Mouse (Mus musculus): ENCODE data around the gene Gopc. TPM values are rescaled to one million over a fixed set of nuclear protein-coding genes. Genes with fewer than 3 reads are reported as not detected.
A peak's percentile ranks its signal among the peaks of the same experiment; 100 is the strongest.

Gopc gene
- polyA plus RNA-seq (2014; fragmentation: Nextera tagmentation; extraction: Ambion mirVana), result 10.4 and 19.0 TPM in 2 replicates

GRCm38 (mm10) chr10:52381845-52382591 is at the start of gene Gopc:
Gopc (minus strand) TSS chr10:52382124.
- H3K36me3 ChIP-seq (ENCODE audit: control insufficient read depth, insufficient read depth, low read length), result no peaks in the 10 kb centered on the region
- under 1% methylated on average over 54 of the region's 71 CpGs for WGBS
- peak within 1 kb of the TSS; percentile 91 for H3K27ac ChIP-seq (ENCODE audit: low read depth, low read length)
- ATAC-seq (ENCODE audit: low FRiP score, low TSS enrichment), result peak; percentile 99
- H3K4me3 ChIP-seq (ENCODE audit: low read length), result peak within 1 kb of the TSS; percentile 72
- no peaks in the 10 kb centered on the region for H3K27me3 ChIP-seq (ENCODE audit: control insufficient read depth, insufficient read depth, low read length)
- peak within 1 kb of the TSS; percentile 89 for H3K9ac ChIP-seq (ENCODE audit: low read depth, low read length)
- H3K9me3 ChIP-seq (ENCODE audit: control insufficient read depth, low read length), result no peaks in the 10 kb centered on the region
- peak within 1 kb of the TSS; percentile 69 for H3K4me2 ChIP-seq (replicated peaks; ENCODE audit: low read depth, low read length)
- 0 out of 2 replicates have a peak, but pooled peaks cover 3% of the 10 kb centered on the region for H3K4me1 ChIP-seq (ENCODE audit: control insufficient read depth, insufficient read depth, low read length)

- Histone ChIP-seq H3K27me3 (ENCODE audit: control insufficient read depth, insufficient read depth, low read length) (no peaks in the 10 kb centered on the region), H3K9ac (ENCODE audit: low read depth, low read length) (no peak overlapping the region), H3K4me2 (replicated peaks; ENCODE audit: low read depth, low read length) (no peak overlapping the region), H3K9me3 (ENCODE audit: control insufficient read depth, low read length) (no peaks in the 10 kb centered on the region), H3K27ac (ENCODE audit: low read depth, low read length) (no peak overlapping the region), H3K4me1 (ENCODE audit: control insufficient read depth, insufficient read depth, low read length) (no peaks in the 10 kb centered on the region), H3K4me3 (ENCODE audit: low read length) (no peak overlapping the region), H3K36me3 (ENCODE audit: control insufficient read depth, insufficient read depth, low read length) (peaks cover 38% of the 10 kb centered on the region)
- 87% methylated on average over 1 of the region's 1 CpGs for WGBS
- ATAC-seq (ENCODE audit: low FRiP score, low TSS enrichment), result no peak
Observed at GRCm38 (mm10) chr10:52430953-52431352, 49.0 kb upstream of the Gopc start.

- Histone ChIP-seq H3K27me3 (ENCODE audit: control insufficient read depth, insufficient read depth, low read length) (no peaks in the 10 kb centered on the region), H3K4me1 (ENCODE audit: control insufficient read depth, insufficient read depth, low read length) (no peaks in the 10 kb centered on the region), H3K4me2 (replicated peaks; ENCODE audit: low read depth, low read length) (no peak overlapping the region), H3K36me3 (ENCODE audit: control insufficient read depth, insufficient read depth, low read length) (peaks cover 12% of the 10 kb centered on the region), H3K9ac (ENCODE audit: low read depth, low read length) (no peak overlapping the region), H3K27ac (ENCODE audit: low read depth, low read length) (no peak overlapping the region), H3K9me3 (ENCODE audit: control insufficient read depth, low read length) (no peaks in the 10 kb centered on the region), H3K4me3 (ENCODE audit: low read length) (no peak overlapping the region)
- WGBS, result 53% methylated on average over 2 of the region's 2 CpGs
- ATAC-seq (ENCODE audit: low FRiP score, low TSS enrichment), result no peak
Observed at GRCm38 (mm10) chr10:52427634-52428415, 45.9 kb upstream of the Gopc start.

GRCm38 (mm10) chr10:52426314-52426980 is 44.5 kb upstream of the Gopc start:
- ATAC-seq (ENCODE audit: low FRiP score, low TSS enrichment), result no peak
- H3K27me3 ChIP-seq (ENCODE audit: control insufficient read depth, insufficient read depth, low read length), result no peaks in the 10 kb centered on the region
- no peaks in the 10 kb centered on the region for H3K4me1 ChIP-seq (ENCODE audit: control insufficient read depth, insufficient read depth, low read length)
- no peak overlapping the region for H3K27ac ChIP-seq (ENCODE audit: low read depth, low read length)
- H3K9me3 ChIP-seq (ENCODE audit: control insufficient read depth, low read length), result no peaks in the 10 kb centered on the region
- WGBS, result 80% methylated on average over 7 of the region's 7 CpGs
- H3K4me2 ChIP-seq (replicated peaks; ENCODE audit: low read depth, low read length), result no peak overlapping the region
- H3K9ac ChIP-seq (ENCODE audit: low read depth, low read length), result no peak overlapping the region
- no peak overlapping the region for H3K4me3 ChIP-seq (ENCODE audit: low read length)
- peaks cover 11% of the 10 kb centered on the region for H3K36me3 ChIP-seq (ENCODE audit: control insufficient read depth, insufficient read depth, low read length)

GRCm38 (mm10) chr10:52423097-52423496 is 41.2 kb upstream of the Gopc start:
- Histone ChIP-seq H3K4me1 (ENCODE audit: control insufficient read depth, insufficient read depth, low read length) (peaks cover 9% of the 10 kb centered on the region), H3K27ac (ENCODE audit: low read depth, low read length) (no peak overlapping the region), H3K4me3 (ENCODE audit: low read length) (no peak overlapping the region), H3K27me3 (ENCODE audit: control insufficient read depth, insufficient read depth, low read length) (no peaks in the 10 kb centered on the region), H3K4me2 (replicated peaks; ENCODE audit: low read depth, low read length) (no peak overlapping the region), H3K36me3 (ENCODE audit: control insufficient read depth, insufficient read depth, low read length) (no peaks in the 10 kb centered on the region), H3K9ac (ENCODE audit: low read depth, low read length) (no peak overlapping the region), H3K9me3 (ENCODE audit: control insufficient read depth, low read length) (no peaks in the 10 kb centered on the region)
- WGBS, result 91% methylated on average over 2 of the region's 2 CpGs
- ATAC-seq (ENCODE audit: low FRiP score, low TSS enrichment), result no peak

GRCm38 (mm10) chr10:52421716-52422115 is 39.8 kb upstream of the Gopc start:
- Histone ChIP-seq H3K4me1 (ENCODE audit: control insufficient read depth, insufficient read depth, low read length) (peaks cover 9% of the 10 kb centered on the region), H3K36me3 (ENCODE audit: control insufficient read depth, insufficient read depth, low read length) (no peaks in the 10 kb centered on the region), H3K4me3 (ENCODE audit: low read length) (no peak overlapping the region), H3K9ac (ENCODE audit: low read depth, low read length) (no peak overlapping the region), H3K4me2 (replicated peaks; ENCODE audit: low read depth, low read length) (no peak overlapping the region), H3K27ac (ENCODE audit: low read depth, low read length) (no peak overlapping the region), H3K27me3 (ENCODE audit: control insufficient read depth, insufficient read depth, low read length) (no peaks in the 10 kb centered on the region), H3K9me3 (ENCODE audit: control insufficient read depth, low read length) (no peaks in the 10 kb centered on the region)
- ATAC-seq (ENCODE audit: low FRiP score, low TSS enrichment), result no peak
- WGBS, result 90% methylated on average over 6 of the region's 6 CpGs

GRCm38 (mm10) chr10:52420526-52420925 is 38.6 kb upstream of the Gopc start:
- peaks cover 9% of the 10 kb centered on the region for H3K4me1 ChIP-seq (ENCODE audit: control insufficient read depth, insufficient read depth, low read length)
- ATAC-seq (ENCODE audit: low FRiP score, low TSS enrichment), result no peak
- no peak overlapping the region for H3K27ac ChIP-seq (ENCODE audit: low read depth, low read length)
- H3K9me3 ChIP-seq (ENCODE audit: control insufficient read depth, low read length), result no peaks in the 10 kb centered on the region
- H3K27me3 ChIP-seq (ENCODE audit: control insufficient read depth, insufficient read depth, low read length), result no peaks in the 10 kb centered on the region
- no peak overlapping the region for H3K4me2 ChIP-seq (replicated peaks; ENCODE audit: low read depth, low read length)
- H3K9ac ChIP-seq (ENCODE audit: low read depth, low read length), result no peak overlapping the region
- WGBS, result 95% methylated on average over 1 of the region's 1 CpGs
- H3K36me3 ChIP-seq (ENCODE audit: control insufficient read depth, insufficient read depth, low read length), result no peaks in the 10 kb centered on the region
- H3K4me3 ChIP-seq (ENCODE audit: low read length), result no peak overlapping the region

- ATAC-seq (ENCODE audit: low FRiP score, low TSS enrichment), result no peak
- no peak overlapping the region for H3K27ac ChIP-seq (ENCODE audit: low read depth, low read length)
- H3K4me3 ChIP-seq (ENCODE audit: low read length), result peak overlapping the region; percentile 76; the same call in 1 of the 2 replicates
- no peaks in the 10 kb centered on the region for H3K9me3 ChIP-seq (ENCODE audit: control insufficient read depth, low read length)
- no peak overlapping the region; the same call in 1 of the 2 replicates for H3K9ac ChIP-seq (ENCODE audit: low read depth, low read length)
- no peaks in the 10 kb centered on the region for H3K36me3 ChIP-seq (ENCODE audit: control insufficient read depth, insufficient read depth, low read length)
- 59% methylated on average over 4 of the region's 4 CpGs for WGBS
- peaks cover 9% of the 10 kb centered on the region for H3K4me1 ChIP-seq (ENCODE audit: control insufficient read depth, insufficient read depth, low read length)
- no peaks in the 10 kb centered on the region for H3K27me3 ChIP-seq (ENCODE audit: control insufficient read depth, insufficient read depth, low read length)
- H3K4me2 ChIP-seq (replicated peaks; ENCODE audit: low read depth, low read length), result peak overlapping the region; percentile 74
Observed at GRCm38 (mm10) chr10:52419402-52419801, 37.5 kb upstream of the Gopc start.

All from kidney, embryonic 14.5 days (tissue).